Mouse (Mus musculus) testis, adult 10 weeks (tissue): ENCODE data around the gene Scarf2. TPM values are rescaled to one million over a fixed set of nuclear protein-coding genes. Genes with fewer than 3 reads are reported as not detected.

Experiments
- polyA plus RNA-seq: library from polyadenylated mRNA; stranded (reverse); fragments of 350-450 nt; fragmentation: Illumina TruSeq; extraction: RNeasy Lipid Tissue Mini Kit (QIAGEN cat#74804); gene quantifications from one replicate; pipeline ENCODE4 v1.2.3, GENCODE M21; 2014; ENCODE audit warnings: low read depth, low replicate concordance

The Scarf2 gene
- not detected for polyA plus RNA-seq

GRCm38 (mm10) chr16:17796971-17797811 lies at the start of gene Scarf2:
Gene Scarf2, plus strand, starts transcription at chr16:17797282.

GRCm38 (mm10) chr16:17759344-17759773 lies 37.7 kb upstream of the Scarf2 start, which contains the start of gene Klhl22:
Gene Klhl22, plus strand, starts transcription at chr16:17759618.

GRCm38 (mm10) chr16:17832821-17833220 lies 35.7 kb downstream of the Scarf2 start, which contains the start of gene B830017H08Rik:
Gene B830017H08Rik, plus strand, starts transcription at chr16:17833121.

GRCm38 (mm10) chr16:17838051-17838450 lies 41.0 kb downstream of the Scarf2 start, which contains the start of gene Car15:
Gene Car15, minus strand, starts transcription at chr16:17838364.

Other genes starting within 250 kb of the Scarf2 start
- 0.31 TPM for gene Lrrc74b, start 236.0 kb upstream of the Scarf2 start, polyA plus RNA-seq
- gene P2rx6, start 235.4 kb upstream of the Scarf2 start, polyA plus RNA-seq: 0.21 TPM
- 0.81 TPM for gene Slc7a4, start 214.1 kb upstream of the Scarf2 start, polyA plus RNA-seq
- 70.4 TPM for gene Smpd4, start 177.9 kb upstream of the Scarf2 start, polyA plus RNA-seq
- gene Ccdc74a, start 150.8 kb upstream of the Scarf2 start, polyA plus RNA-seq: 18.4 TPM
- 9.5 TPM for gene Med15, start 64.4 kb upstream of the Scarf2 start, polyA plus RNA-seq
- 4.0 TPM for gene Klhl22, start 37.7 kb upstream of the Scarf2 start, polyA plus RNA-seq
- 1.3 TPM for gene B830017H08Rik, start 35.8 kb downstream of the Scarf2 start, polyA plus RNA-seq
- gene Car15, start 41.1 kb downstream of the Scarf2 start, polyA plus RNA-seq: 0.80 TPM
- 0.21 TPM for gene Gm20518, start 94.4 kb downstream of the Scarf2 start, polyA plus RNA-seq
- 14.2 TPM for gene Tssk1, start 96.9 kb downstream of the Scarf2 start, polyA plus RNA-seq
- 23.1 TPM for gene Dgcr2, start 101.3 kb downstream of the Scarf2 start, polyA plus RNA-seq
- gene Tssk2, start 101.4 kb downstream of the Scarf2 start, polyA plus RNA-seq: 76.7 TPM
- gene Ess2, start 114.1 kb downstream of the Scarf2 start, polyA plus RNA-seq: 4.6 TPM
- gene Gsc2, start 117.8 kb downstream of the Scarf2 start, polyA plus RNA-seq: not detected
- 11.0 TPM for gene Slc25a1, start 130.9 kb downstream of the Scarf2 start, polyA plus RNA-seq
- not detected for gene Vpreb2, start 183.1 kb downstream of the Scarf2 start, polyA plus RNA-seq